Mouse (Mus musculus) granulocyte monocyte progenitor cell, adult 5-6 weeks (primary cell): ENCODE results near the gene Acsl6. TPM values are rescaled to one million over a fixed set of nuclear protein-coding genes. Genes with fewer than 3 reads are reported as not detected.
"Not testable (repeated sequence)": the region's sequence is repeated elsewhere in the genome, so short reads cannot be mapped to it uniquely, and the experiment has no call there.

ENCODE experiments used
- ATAC-seq: replicated peaks from 2 replicates; pipeline ENCODE4 v1.8.0; 2016; ENCODE audit warnings: mild to moderate bottlenecking, moderate TSS enrichment, inconsistent platforms; ENCODE audit not compliant: poor library complexity, severe bottlenecking
- total RNA-seq, 2 experiments: library from RNA; stranded (forward) in 1 of 2; stranded (reverse) in 1 of 2; fragments of 200-712, 200-1000 nt in 1 of 2; fragments of >200 nt in 1 of 2; fragmentation: Nextera tagmentation in 1 of 2; gene quantifications; 2 replicates each; pipeline ENCODE4 v1.2.3; 2014 to 2017

Gene Acsl6
- total RNA-seq (2014; fragmentation: Nextera tagmentation) = not detected in 2 replicates
- not detected in 2 replicates for total RNA-seq (2017)

- ATAC-seq = peak; percentile 17; the same call in 1 of the 2 replicates
Measured at GRCm38 (mm10) chr11:54303728-54304470, at the start of gene Acsl6. TSS of gene Acsl6 (plus strand) at chr11:54303798.

DNA sequence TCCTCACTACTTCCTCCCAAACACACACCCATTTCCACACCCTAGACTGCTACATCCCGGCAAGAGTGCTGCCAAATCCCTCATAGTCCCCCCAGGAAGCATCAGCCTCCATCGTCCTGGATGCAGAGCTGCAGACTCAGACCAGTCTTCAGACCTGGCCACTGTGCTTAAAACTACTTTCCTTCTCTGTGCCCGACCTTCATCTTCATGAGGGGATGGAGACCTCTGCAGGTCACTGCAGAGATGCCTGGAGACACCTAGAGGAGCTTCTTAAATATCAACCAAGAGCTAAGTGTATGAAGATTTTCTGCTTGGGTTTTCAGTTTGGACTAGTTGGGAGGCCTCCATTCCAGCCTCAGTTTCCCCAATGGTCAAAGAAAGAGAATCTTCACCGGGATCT is 49.5 kb upstream of the Acsl6 start:
- no peak for ATAC-seq

- peak; percentile 84 for ATAC-seq
Measured at GRCm38 (mm10) chr11:54256624-54257376, 46.8 kb upstream of the Acsl6 start.

GRCm38 (mm10) chr11:54263405-54264031 is 40.1 kb upstream of the Acsl6 start:
- peak; percentile 37 for ATAC-seq

DNA sequence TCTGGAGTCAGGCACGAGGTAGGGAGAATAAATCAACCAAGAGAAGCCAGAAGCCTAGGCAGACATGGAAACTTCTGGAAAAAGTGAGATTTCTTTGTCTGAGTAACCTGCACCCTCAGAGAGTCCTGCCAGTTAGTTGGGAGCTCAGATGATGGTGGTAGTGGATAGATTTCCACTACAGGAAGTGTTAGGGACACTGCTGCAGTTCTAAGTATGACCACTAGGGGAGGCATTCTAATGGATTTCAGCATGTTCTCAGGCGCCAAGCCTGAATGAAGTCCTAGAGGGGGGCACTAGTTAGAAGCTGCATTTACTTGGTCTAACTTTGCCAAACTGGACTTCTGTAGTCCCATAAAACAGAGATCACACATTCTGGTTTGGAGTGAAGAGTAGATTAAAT is 39.1 kb upstream of the Acsl6 start:
- peak; percentile 63 for ATAC-seq

- no peak for ATAC-seq
Measured at GRCm38 (mm10) chr11:54267177-54267576, 36.4 kb upstream of the Acsl6 start, which contains the start of gene Il3. TSS of gene Il3 (minus strand) at chr11:54267277.

- ATAC-seq = peak; percentile 33; the same call in 1 of the 2 replicates
Measured at GRCm38 (mm10) chr11:54269191-54269896, 34.3 kb upstream of the Acsl6 start.

- ATAC-seq = no peak
Measured at GRCm38 (mm10) chr11:54271437-54271949, 32.1 kb upstream of the Acsl6 start.

DNA sequence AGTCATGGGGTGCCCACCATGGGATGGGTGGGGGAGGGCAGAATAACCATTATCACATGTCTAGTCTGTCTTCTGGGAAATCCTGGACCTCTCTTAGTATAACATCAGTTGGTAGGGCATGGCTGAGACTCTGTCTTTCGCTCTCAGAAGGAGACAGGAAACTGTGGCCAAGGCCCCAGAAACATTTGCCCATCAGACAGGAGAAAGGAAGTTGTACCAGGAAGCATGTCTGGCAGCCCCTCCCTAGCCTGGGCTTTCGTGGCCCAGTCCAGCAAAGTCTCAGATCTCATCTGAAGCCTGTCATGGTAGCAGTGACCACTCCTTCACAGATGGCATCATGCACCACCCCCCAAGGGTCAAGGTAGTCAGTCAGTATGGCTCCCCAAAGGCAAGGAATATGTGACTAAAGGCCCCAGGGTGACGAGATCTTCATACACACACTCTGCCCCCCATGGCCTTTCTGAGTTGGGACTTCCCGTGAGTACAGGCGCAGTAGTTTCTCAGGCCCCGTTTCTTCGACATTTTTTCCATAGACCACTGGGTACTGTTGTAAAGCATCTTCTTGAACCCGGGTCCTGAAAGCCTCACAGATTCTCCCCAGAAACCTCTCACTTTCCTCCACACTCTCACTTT is 15.7 kb upstream of the Acsl6 start:
- ATAC-seq = no peak

DNA sequence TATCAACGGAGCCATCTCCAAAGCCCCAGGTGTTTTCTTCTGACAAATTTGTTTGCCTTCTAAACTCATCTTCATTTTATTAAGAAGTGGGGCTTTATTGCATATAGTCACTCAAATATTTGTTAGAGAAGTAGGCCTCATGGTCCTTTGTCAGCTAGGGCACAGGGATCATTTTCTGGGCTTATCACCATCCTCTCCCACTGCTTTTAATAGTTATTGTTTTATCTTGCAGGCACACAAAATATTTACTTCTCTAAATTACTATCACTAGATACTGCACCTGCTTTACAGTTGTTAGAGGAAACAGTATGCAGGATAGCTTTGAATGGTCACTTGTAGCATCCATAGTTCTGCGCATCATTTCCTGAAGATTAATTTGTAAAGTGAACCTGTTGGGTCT is 11.4 kb upstream of the Acsl6 start:
- ATAC-seq = no peak

GRCm38 (mm10) chr11:54293980-54294807 is 9.4 kb upstream of the Acsl6 start:
- no peak for ATAC-seq

DNA sequence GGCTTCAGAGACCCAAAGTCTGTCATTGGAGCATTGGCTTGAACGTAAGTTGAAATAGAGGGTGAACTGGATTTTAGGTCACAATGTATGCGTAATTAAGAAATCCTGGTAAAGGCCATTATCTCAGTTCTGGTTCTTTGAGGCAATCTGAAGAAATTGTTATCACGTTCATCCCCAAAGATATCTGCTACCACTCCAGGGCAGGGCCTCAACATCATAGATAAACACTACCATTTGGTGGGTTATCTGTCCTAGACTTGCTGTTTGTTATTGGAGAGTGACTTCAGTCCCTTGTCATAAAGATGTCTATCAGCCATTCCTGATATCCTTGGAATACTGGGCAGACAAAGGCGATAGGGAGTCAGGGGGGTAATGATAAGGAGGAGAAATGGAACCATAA is 7.6 kb upstream of the Acsl6 start:
- no peak for ATAC-seq

DNA sequence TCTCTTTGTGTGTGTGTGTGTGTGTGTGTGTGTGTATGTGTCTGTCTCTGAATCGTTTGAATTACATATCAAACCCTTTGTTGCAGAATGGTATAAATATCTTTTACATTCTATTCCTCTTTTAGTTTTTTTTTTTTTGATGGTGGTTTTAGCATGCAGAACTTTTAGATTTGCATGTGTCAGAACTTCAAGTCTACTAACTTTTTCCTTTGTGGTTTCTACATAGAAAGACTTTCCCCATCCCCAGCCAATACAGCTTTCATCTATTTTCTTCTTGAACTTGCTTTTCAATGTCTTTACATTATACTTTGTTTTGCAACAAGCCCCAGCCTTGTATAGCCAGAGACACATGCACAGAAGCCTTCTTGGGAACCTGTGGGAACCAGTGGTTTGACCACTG is 6.9 kb upstream of the Acsl6 start:
- no peak for ATAC-seq

DNA sequence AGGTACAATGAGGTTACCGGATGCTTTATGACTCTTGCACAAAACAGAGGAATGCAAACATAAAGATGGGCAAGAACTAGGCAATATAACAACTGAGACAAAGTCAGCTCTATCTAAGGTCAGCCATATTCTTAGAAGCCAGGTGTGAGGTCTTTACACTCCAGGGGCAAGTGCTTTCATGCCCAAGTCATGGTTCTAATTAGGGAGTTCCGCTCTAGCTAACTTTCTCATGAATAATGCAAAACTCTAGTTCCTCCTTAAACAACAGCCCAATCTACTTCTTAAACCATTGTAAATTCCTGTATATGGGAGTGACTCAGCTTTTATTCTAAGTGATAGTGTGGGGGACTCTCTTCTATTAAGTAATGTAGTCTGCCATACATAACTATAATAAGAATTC is 6.1 kb upstream of the Acsl6 start:
- ATAC-seq = not testable (repeated sequence)

GRCm38 (mm10) chr11:54298777-54299176 is 4.8 kb upstream of the Acsl6 start:
- ATAC-seq = no peak

DNA sequence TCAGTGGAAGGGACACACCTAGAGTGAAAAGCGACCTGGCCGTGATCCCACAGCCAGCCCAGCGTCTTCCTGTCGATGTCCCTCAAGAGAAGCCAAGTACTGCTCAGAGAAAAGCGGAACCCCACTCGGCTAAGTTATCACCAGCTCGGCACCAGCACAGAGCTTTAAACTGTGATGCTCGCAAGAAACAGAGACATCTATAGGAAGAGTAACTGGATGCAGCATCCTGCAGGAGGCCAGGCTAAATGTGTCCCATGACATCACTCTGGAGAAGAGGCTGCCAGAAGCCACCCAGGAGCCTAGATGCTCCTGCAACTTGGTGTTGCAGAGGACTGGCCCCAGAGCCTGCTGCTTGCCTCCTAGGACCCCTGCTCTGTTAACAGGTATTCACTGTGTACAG is 1.6 kb upstream of the Acsl6 start:
- ATAC-seq = no peak

- no peak for ATAC-seq
Measured at GRCm38 (mm10) chr11:54302606-54303005, 992 bp upstream of the Acsl6 start.

DNA sequence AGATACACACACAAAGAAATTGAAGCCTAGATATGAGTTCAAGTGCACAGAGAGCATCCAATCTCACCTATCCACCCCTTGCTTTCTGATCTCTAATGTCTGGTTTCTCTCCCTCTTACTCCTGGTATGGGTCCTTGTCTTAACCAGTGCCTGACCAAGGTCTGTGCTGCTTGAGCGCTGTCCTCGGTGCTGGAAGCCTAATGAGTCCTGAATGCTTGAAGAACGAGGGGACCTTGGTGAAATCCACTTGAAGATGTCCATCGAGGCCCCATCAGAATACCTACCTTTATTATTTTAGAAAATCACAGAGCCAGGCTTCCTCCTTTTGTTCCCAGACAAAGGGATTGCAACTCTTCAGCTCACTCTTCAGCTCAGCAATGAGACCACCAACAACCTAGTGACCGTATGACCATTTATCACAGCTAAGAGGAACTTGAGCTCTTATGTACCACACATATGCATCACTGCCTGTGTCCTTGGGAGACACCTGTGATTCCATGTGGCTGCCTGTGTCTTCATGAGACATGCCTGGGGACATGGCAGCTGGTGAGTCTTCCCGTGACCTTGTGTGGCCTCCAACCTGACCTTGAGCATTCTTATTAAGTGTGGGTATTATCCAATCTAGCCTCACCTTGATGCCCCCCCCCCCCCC is 396 bp upstream of the Acsl6 start:
- ATAC-seq = no peak; the same call in 1 of the 2 replicates
